Mouse (Mus musculus): Measurements from ENCODE around the gene Vmn1r1. TPM values are rescaled to one million over a fixed set of nuclear protein-coding genes. Genes with fewer than 3 reads are reported as not detected.

The Vmn1r1 gene
- polyA plus RNA-seq, 1 experiment from 2014 or later: not detected

GRCm38 (mm10) chr1:182124506-182124905, 39.8 kb downstream of the Vmn1r1 start, which contains the start of gene Srp9:
Gene Srp9 (plus strand): TSS chr1:182124737.
- H3K4me3 ChIP-seq (replicated peaks): peak within 1 kb of the TSS; percentile 95
- H3K36me3 ChIP-seq: peaks cover 6% of the 10 kb centered on the region; the same call in 1 of the 2 replicates
- WGBS: under 1% methylated on average over 37 of the region's 37 CpGs
- H3K9me3 ChIP-seq: no peaks in the 10 kb centered on the region
- H3K4me2 ChIP-seq (replicated peaks): peak within 1 kb of the TSS; percentile 50
- ATAC-seq: peak; percentile 100
- peak within 1 kb of the TSS; percentile 86 for H3K27ac ChIP-seq
- peak within 1 kb of the TSS; percentile 90 for H3K9ac ChIP-seq
- no peaks in the 10 kb centered on the region for H3K27me3 ChIP-seq (replicated peaks)
- peaks cover 9% of the 10 kb centered on the region; the same call in 1 of the 2 replicates for H3K4me1 ChIP-seq (replicated peaks)

DNA sequence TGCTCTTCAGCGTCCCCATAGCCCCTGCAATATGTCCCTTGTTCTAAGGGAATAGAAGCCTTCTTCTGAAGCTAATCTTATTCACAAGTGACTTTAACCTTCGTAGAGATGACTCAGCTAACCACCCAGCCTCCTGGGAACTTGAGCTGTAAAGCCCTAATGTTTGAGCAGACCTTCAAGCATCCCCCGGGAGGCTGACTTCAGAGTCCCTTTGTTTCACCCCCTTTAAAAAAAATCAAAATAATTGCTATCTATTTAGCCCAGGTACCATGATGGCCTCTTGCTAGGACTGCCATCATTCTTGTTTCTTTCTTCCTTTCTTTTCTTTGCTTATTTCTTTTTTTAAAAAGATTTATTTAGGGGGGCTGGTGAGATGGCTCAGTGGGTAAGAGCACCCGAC, 41.9 kb downstream of the Vmn1r1 start:
- no peak for ATAC-seq
- Histone ChIP-seq H3K36me3 (no peaks in the 10 kb centered on the region), H3K27ac (no peak overlapping the region), H3K4me2 (replicated peaks) (no peak overlapping the region), H3K27me3 (replicated peaks) (no peaks in the 10 kb centered on the region), H3K4me1 (replicated peaks) (peaks cover 9% of the 10 kb centered on the region; the same call in 1 of the 2 replicates), H3K9ac (no peak overlapping the region), H3K4me3 (replicated peaks) (no peak overlapping the region), H3K9me3 (no peaks in the 10 kb centered on the region)
- WGBS: 79% methylated on average over 4 of the region's 4 CpGs

DNA sequence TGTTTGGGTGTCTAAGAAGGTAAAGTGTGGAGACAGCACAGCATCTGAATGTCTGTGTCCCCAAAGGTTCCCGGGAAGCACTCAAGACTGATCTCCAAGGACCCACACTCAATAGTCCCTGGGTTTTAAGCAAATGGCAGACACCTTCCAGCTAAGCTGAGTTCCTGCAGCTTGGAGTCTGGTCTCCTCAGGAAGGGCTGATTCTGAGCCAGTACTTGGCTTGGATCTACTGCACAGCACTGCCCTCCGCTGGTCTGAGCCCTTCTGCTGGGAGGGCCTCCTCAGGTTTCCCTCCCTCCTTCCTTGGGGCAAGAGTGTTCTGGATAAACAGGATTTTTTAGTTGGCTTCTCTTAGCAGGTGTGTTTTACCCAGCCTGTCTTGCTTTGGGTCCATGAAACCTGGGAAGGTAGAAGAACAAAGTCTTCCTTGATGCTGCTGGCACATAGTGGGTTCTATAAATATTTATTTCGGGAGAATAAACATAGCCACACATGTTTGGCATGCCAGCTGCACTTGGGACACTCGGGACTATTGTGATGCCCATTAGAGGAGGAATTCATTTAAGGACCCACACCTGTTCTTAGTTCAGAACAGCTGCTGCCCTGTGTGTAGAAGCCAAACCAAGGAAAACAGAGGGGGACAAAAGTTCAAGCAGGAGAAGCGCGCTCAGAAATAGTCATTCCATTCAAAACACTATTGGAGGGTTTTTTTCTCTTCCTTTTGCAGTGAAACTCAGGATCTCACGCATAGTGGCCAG, 48.5 kb downstream of the Vmn1r1 start:
- H3K36me3 ChIP-seq: no peaks in the 10 kb centered on the region
- H3K9ac ChIP-seq: no peak overlapping the region
- no peak overlapping the region for H3K4me3 ChIP-seq (replicated peaks)
- WGBS: 47% methylated on average over 7 of the region's 7 CpGs
- H3K27me3 ChIP-seq (replicated peaks): no peaks in the 10 kb centered on the region
- peaks cover 6% of the 10 kb centered on the region; the same call in 1 of the 2 replicates for H3K4me1 ChIP-seq (replicated peaks)
- H3K27ac ChIP-seq: no peak overlapping the region
- peak; percentile 83 for ATAC-seq
- no peak overlapping the region for H3K4me2 ChIP-seq (replicated peaks)
- H3K9me3 ChIP-seq: no peaks in the 10 kb centered on the region

GRCm38 (mm10) chr1:182115197-182115596, 49.1 kb downstream of the Vmn1r1 start:
- Histone ChIP-seq H3K27ac (no peak overlapping the region), H3K9ac (no peak overlapping the region), H3K4me2 (replicated peaks) (no peak overlapping the region), H3K9me3 (no peaks in the 10 kb centered on the region), H3K4me3 (replicated peaks) (no peak overlapping the region), H3K4me1 (replicated peaks) (peaks cover 10% of the 10 kb centered on the region; the same call in 1 of the 2 replicates), H3K36me3 (no peaks in the 10 kb centered on the region), H3K27me3 (replicated peaks) (no peaks in the 10 kb centered on the region)
- ATAC-seq: peak; percentile 27; the same call in 1 of the 2 replicates
- WGBS: 13% methylated on average over 5 of the region's 5 CpGs

DNA sequence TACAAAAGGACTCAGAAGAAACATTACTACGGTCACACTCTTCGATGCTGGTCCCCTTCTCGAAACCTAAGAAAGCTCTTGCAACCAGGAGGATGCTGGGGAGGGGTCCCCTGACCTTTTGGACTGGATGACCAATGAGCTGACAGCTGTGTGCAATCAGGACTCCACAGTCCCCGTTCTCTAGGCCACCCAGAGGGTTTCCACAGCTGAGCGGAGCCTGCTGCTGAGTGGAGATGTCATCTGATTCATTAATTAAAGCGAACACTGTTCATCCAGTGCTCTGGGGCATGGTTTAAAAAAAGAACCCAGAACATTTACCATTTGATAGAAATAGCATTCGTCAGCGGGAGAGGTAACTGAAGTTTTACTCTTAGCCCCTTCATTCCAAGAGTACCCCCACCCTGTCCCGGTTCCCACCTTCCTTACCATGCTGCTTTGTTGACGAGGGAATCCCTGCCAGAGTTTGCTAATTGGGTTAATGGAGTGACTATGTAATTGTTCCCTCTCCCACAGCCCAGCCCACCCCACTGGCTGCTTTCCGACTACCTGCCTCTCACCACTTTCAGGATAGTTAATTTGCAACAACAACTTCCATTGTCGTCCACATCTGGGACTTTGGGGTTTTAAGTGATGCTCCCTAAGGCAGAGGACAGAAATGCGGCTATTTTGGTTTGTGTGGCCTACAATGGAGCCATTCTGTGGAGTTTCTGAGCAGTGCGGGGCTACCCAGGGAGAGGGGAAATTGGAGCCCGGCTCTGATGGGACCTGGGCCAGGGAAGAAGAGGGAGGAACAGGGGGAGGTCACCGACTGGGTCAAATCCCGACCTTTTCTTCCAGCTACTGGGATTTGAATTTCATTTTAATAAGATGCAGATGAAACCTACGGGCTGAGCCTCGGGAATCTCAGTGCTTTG, 50.4 kb downstream of the Vmn1r1 start:
- peaks cover 10% of the 10 kb centered on the region; the same call in 1 of the 2 replicates for H3K4me1 ChIP-seq (replicated peaks)
- no peaks in the 10 kb centered on the region for H3K9me3 ChIP-seq
- H3K4me3 ChIP-seq (replicated peaks): no peak overlapping the region
- 51% methylated on average over 19 of the region's 19 CpGs for WGBS
- H3K4me2 ChIP-seq (replicated peaks): no peak overlapping the region
- no peak overlapping the region for H3K27ac ChIP-seq
- H3K36me3 ChIP-seq: no peaks in the 10 kb centered on the region
- no peaks in the 10 kb centered on the region for H3K27me3 ChIP-seq (replicated peaks)
- H3K9ac ChIP-seq: no peak overlapping the region
- no peak for ATAC-seq

DNA sequence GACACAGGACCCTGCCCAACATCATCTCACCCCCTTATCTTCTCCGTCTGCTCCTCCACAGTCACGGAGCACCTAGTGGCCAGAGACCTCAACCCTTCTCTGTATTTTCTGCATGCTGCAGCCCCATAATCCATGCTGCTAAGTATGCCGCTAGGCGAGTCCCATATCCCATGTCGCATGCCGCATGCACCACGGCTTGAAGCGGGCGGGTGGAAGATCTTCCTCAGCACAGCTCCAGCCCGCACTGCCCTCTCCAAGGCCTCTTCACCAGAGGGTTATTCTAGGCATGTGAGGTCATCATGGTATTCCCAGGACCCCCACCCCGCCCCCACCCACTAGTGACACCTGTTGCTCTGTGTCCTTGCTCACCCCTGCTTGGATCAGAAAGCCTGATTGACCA, 51.2 kb downstream of the Vmn1r1 start:
- H3K9me3 ChIP-seq: no peaks in the 10 kb centered on the region
- no peaks in the 10 kb centered on the region for H3K36me3 ChIP-seq
- WGBS: 89% methylated on average over 11 of the region's 11 CpGs
- H3K27me3 ChIP-seq (replicated peaks): no peaks in the 10 kb centered on the region
- no peak overlapping the region for H3K4me2 ChIP-seq (replicated peaks)
- H3K4me3 ChIP-seq (replicated peaks): no peak overlapping the region
- ATAC-seq: no peak
- peaks cover 10% of the 10 kb centered on the region; the same call in 1 of the 2 replicates for H3K4me1 ChIP-seq (replicated peaks)
- H3K9ac ChIP-seq: no peak overlapping the region
- no peak overlapping the region for H3K27ac ChIP-seq

DNA sequence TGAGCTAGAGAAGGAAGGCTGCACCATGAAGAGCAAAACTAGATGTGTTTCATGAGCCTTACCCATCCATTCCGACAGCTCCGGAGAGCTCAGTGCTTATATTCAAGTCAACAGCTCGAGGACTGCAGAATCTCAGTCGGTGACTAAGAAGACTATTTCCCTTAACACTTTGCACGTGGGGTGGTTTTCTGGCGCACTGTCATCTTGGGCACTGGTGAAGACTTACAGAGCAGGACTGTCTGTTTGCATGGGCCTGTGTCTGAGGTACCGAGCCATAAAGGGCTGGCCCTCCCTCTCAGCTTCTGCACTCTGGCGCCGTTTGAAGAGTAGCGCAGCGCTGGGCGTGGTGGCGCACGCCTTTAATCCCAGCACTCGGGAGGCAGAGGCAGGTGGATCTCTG, 51.9 kb downstream of the Vmn1r1 start:
- no peak overlapping the region for H3K4me2 ChIP-seq (replicated peaks)
- no peak overlapping the region for H3K9ac ChIP-seq
- H3K27me3 ChIP-seq (replicated peaks): no peaks in the 10 kb centered on the region
- H3K4me3 ChIP-seq (replicated peaks): no peak overlapping the region
- H3K9me3 ChIP-seq: no peaks in the 10 kb centered on the region
- peak; percentile 21; the same call in 1 of the 2 replicates for ATAC-seq
- no peak overlapping the region for H3K27ac ChIP-seq
- H3K36me3 ChIP-seq: no peaks in the 10 kb centered on the region
- H3K4me1 ChIP-seq (replicated peaks): peaks cover 10% of the 10 kb centered on the region; the same call in 1 of the 2 replicates
- WGBS: 69% methylated on average over 15 of the region's 15 CpGs

DNA sequence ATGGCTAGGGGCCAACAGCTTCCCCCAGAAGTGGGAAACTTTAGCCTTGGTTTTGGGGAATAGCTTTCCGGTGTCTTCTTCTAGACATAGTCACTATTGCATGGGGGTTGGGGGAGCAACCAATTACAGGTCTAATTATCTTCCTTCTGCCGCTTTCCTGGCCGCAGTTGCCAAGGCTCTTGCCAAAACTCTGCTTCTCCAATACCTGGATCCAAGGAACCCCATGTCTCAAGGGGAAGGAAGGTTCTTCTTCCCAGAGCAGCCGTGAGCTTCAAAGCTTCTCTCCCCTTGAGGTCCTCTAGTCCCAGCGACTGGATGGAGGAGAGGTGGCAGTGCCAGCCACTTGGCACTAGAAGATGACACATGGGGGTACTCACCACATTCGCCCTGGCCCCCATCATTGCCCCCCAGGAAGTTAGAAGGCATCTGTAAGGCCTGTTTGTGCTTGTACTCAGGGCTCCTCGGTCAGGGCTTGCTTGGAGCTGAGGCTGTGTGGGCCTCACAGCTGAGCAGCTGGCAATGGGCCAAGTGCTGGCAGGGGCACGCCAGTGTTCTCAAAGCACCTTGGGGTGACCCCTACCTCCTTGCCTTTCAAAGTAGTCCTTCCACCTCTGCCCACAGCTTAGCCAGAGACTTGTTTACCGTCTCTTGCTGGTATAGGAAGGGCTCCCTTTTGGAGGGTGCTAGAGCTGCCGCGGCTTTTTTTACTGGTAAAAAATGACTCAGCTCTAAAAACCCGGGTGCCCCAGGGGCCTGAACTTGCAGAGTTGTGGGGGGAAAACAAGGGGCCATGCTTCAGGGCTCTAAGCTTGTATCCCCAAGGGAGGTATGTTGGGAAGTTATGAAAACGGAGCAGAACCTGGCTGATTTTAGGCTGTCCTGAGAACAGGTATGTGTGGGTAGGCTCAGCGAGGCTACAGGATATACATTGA, 52.6 kb downstream of the Vmn1r1 start:
- ATAC-seq: no peak
- WGBS: 70% methylated on average over 14 of the region's 14 CpGs
- H3K4me3 ChIP-seq (replicated peaks): no peak overlapping the region
- H3K4me2 ChIP-seq (replicated peaks): no peak overlapping the region
- H3K36me3 ChIP-seq: no peaks in the 10 kb centered on the region
- H3K9me3 ChIP-seq: no peaks in the 10 kb centered on the region
- H3K4me1 ChIP-seq (replicated peaks): peaks cover 10% of the 10 kb centered on the region; the same call in 1 of the 2 replicates
- no peaks in the 10 kb centered on the region for H3K27me3 ChIP-seq (replicated peaks)
- no peak overlapping the region for H3K27ac ChIP-seq
- H3K9ac ChIP-seq: no peak overlapping the region

GRCm38 (mm10) chr1:182110708-182111385, 53.4 kb downstream of the Vmn1r1 start:
- ATAC-seq: no peak
- H3K27ac ChIP-seq: no peak overlapping the region

DNA sequence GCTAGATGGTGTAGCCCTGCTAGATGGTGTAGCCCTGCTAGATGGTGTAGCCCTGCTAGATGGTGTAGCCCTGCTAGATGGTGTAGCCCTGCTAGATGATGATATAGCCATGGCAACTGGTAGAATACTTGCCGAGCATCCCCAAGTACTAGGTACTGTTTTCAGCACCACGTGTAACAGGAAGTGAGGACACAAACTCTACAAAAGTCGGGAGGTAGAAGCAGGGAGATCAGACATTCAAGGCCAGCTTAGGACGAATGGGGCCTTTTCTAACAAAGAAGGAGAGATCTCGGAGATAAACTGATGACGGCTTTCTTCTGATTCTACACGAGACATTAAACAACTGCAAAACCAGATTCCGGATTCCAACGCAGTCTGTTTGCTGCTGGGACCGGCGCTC, 54.1 kb downstream of the Vmn1r1 start:
- 87% methylated on average over 11 of the region's 11 CpGs for WGBS
- Histone ChIP-seq H3K27me3 (replicated peaks) (no peaks in the 10 kb centered on the region), H3K36me3 (no peaks in the 10 kb centered on the region), H3K4me2 (replicated peaks) (no peak overlapping the region), H3K4me1 (replicated peaks) (peaks cover 10% of the 10 kb centered on the region; the same call in 1 of the 2 replicates), H3K9ac (no peak overlapping the region), H3K4me3 (replicated peaks) (no peak overlapping the region), H3K27ac (no peak overlapping the region), H3K9me3 (no peaks in the 10 kb centered on the region)
- no peak for ATAC-seq

More at GRCm38 (mm10) chr1:182110708-182111385, 53.4 kb downstream of the Vmn1r1 start:
- H3K4me2 ChIP-seq (replicated peaks): no peak overlapping the region
- 73% methylated on average over 15 of the region's 15 CpGs for WGBS
- peaks cover 10% of the 10 kb centered on the region; the same call in 1 of the 2 replicates for H3K4me1 ChIP-seq (replicated peaks)
- no peaks in the 10 kb centered on the region for H3K27me3 ChIP-seq (replicated peaks)
- no peak overlapping the region for H3K9ac ChIP-seq
- no peaks in the 10 kb centered on the region for H3K9me3 ChIP-seq
- H3K36me3 ChIP-seq: no peaks in the 10 kb centered on the region
- no peak overlapping the region for H3K4me3 ChIP-seq (replicated peaks)

Data from intestine, embryonic 15.5 days (tissue).